Mouse (Mus musculus) cortical plate, adult 2 months (tissue): ENCODE results near the gene 1110032F04Rik.
"Not testable (repeated sequence)": the region's sequence is repeated elsewhere in the genome, so short reads cannot be mapped to it uniquely, and the experiment has no call there.

Source experiments
- CTCF ChIP-seq: fragments of 200-500 bp; IDR thresholded peaks from 2 replicates; pipeline ENCODE4 v1.5.1; 2011; ENCODE audit warnings: mild to moderate bottlenecking, control low read depth, low read length; ENCODE audit not compliant: insufficient read depth; ENCODE audit errors: extremely low read depth
- POLR2A ChIP-seq: fragments of 200-500 bp; IDR thresholded peaks from 2 replicates; pipeline ENCODE4 v1.6.1; 2011; ENCODE audit warnings: mild to moderate bottlenecking, low read length, control low read depth; ENCODE audit not compliant: insufficient read depth; ENCODE audit errors: extremely low read depth

DNA sequence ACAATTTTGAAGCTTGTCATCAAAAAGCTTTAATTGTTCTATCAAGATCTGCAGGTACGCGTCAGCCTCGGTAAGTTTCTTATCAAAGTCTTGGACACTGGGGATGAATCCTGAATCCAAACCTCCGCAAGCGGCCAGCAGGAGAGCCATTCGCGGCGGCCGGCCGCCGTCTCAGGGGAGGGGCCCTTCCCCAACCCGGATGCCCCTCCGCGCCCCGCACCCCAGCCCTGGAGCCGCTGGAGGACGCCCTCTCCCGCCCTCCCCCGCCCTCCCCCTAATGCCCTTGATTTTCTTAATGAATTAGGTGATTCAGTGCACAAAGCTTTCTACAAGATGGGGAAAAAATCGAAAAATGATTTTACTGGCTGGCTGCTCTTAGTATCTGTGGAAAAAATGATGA, 33.2 kb downstream of the 1110032F04Rik start:
- TF ChIP-seq CTCF, POLR2A: not testable (repeated sequence)
